Mouse (Mus musculus): ENCODE measurements around the gene S1pr4.

DNA sequence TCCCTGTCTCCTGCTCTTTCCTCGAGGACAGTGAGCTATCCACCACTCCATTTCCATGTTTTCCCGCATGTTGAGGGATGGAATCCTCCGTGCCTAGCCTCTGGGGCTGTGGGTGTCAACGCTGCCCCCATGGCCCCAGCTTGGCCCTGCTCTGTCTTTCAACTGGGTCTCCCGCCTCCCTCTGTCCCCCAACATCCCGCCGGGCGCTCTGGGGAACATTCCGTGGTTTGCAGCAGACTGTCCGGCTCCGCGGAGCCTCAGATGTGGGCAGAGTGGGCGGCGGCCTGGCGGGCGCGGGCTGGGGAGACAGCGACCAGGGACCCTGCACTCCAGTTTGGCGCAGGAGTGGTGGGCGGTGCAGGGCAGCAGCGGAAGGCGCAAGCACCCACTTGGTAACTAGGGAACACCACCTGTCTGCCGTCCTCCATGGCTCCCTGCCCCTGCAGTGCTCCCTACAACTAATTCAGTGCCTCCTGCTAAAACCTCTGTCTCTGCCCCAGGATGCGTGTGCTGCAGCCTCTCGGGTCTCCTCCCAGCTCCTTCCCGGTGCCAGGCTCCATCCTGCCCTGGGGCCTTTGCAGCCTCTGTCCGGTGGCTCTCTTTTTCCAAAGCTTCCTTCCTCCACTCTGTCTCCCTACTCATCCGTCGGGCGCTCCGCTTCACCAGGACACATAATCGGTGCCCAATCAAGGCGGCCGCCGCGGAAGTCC, 47.5 kb downstream of the S1pr4 start:
- no peak for TF ChIP-seq EP300 (optimal IDR thresholded peaks at IDR 0.05)
- no peak for TF ChIP-seq CTCF (IDR thresholded peaks at IDR 0.05; ENCODE audit: low read depth)
